Mouse (Mus musculus): Measurements from ENCODE around the gene Arl5c.

- TF ChIP-seq POLR2A (IDR thresholded peaks at IDR 0.05; ENCODE audit: low read depth, low read length) (no peak), CTCF (IDR thresholded peaks at IDR 0.05; ENCODE audit: extremely low read depth, insufficient read depth, insufficient read length, insufficient replicate concordance) (no peak)
Measured at GRCm38 (mm10) chr11:98012831-98013230, 16.9 kb upstream of the Arl5c start.
